Mouse (Mus musculus) MEL (cell line): ENCODE results near the gene Cwc27.

Source experiments
- CTCF ChIP-seq, 3 experiments: IDR thresholded peaks in 2 of 3; conservative IDR thresholded peaks in 1 of 3; 2 replicates each; pipeline ENCODE4 v1.5.1; 2011 to 2012; ENCODE audit warnings: low read length in 3 of 3, low read depth in 2 of 3, mild to moderate bottlenecking in 2 of 3, improper control_type of control experiment in 1 of 3, inconsistent platforms in 1 of 3, mixed read lengths in 1 of 3, moderate library complexity in 1 of 3; ENCODE audit not compliant: control insufficient read depth in 1 of 3, insufficient read depth in 1 of 3, poor library complexity in 1 of 3, severe bottlenecking in 1 of 3
- EP300 ChIP-seq, 2 experiments: IDR thresholded peaks; 2 replicates each; pipeline ENCODE4 v1.6.1; 2011; ENCODE audit warnings: improper control_type of control experiment in 2 of 2, low read length in 2 of 2, low read depth in 1 of 2, mild to moderate bottlenecking in 1 of 2
- ETS1 ChIP-seq: IDR thresholded peaks from 2 replicates; pipeline ENCODE4 v1.6.1; 2012; ENCODE audit warnings: low read depth, mild to moderate bottlenecking, inconsistent platforms, low read length, improper control_type of control experiment, moderate library complexity
- GATA1 ChIP-seq: IDR thresholded peaks from 2 replicates; pipeline ENCODE4 v1.6.1; 2011; ENCODE audit warnings: low read depth, low read length, improper control_type of control experiment
- MEF2A ChIP-seq: IDR thresholded peaks from 2 replicates; pipeline ENCODE4 v1.6.1; 2014; ENCODE audit warnings: low read depth, mild to moderate bottlenecking, inconsistent platforms, low read length, improper control_type of control experiment; ENCODE audit not compliant: poor library complexity, insufficient replicate concordance, severe bottlenecking; ENCODE audit errors: extremely low read depth
- MXI1 ChIP-seq: IDR thresholded peaks from 2 replicates; pipeline ENCODE4 v1.6.1; 2011; ENCODE audit warnings: mild to moderate bottlenecking, low read depth, low read length, improper control_type of control experiment
- NELFE ChIP-seq: IDR thresholded peaks from 2 replicates; pipeline ENCODE4 v1.6.1; 2011; ENCODE audit warnings: low read depth, low read length, improper control_type of control experiment
- NRF1 ChIP-seq: IDR thresholded peaks from 2 replicates; pipeline ENCODE4 v1.6.1; 2014; ENCODE audit warnings: low read depth, mild to moderate bottlenecking, inconsistent platforms, low read length, improper control_type of control experiment, moderate library complexity; ENCODE audit not compliant: poor library complexity, insufficient read depth, severe bottlenecking
- POLR2A ChIP-seq, 2 experiments: IDR thresholded peaks; 2 replicates each; pipeline ENCODE4 v1.6.1; 2011 to 2012; ENCODE audit warnings: low read length in 2 of 2, mild to moderate bottlenecking in 2 of 2, control low read depth in 1 of 2, improper control_type of control experiment in 1 of 2, low read depth in 1 of 2, moderate library complexity in 1 of 2; ENCODE audit not compliant: control insufficient read depth in 1 of 2, insufficient read depth in 1 of 2, poor library complexity in 1 of 2
- POLR2AphosphoS2 ChIP-seq: IDR thresholded peaks from 2 replicates; pipeline ENCODE4 v1.6.1; 2011; ENCODE audit warnings: low read length, improper control_type of control experiment
- SIN3A ChIP-seq: IDR thresholded peaks from 2 replicates; pipeline ENCODE4 v1.6.1; 2012; ENCODE audit warnings: low read length, improper control_type of control experiment, inconsistent platforms
- TAL1 ChIP-seq: IDR thresholded peaks from 2 replicates; pipeline ENCODE4 v1.6.1; 2012; ENCODE audit warnings: mild to moderate bottlenecking, inconsistent platforms, low read length, moderate library complexity, mixed read lengths
- USF1 ChIP-seq: IDR thresholded peaks from 2 replicates; pipeline ENCODE4 v1.6.1; 2014; ENCODE audit warnings: low read depth, mild to moderate bottlenecking, inconsistent platforms, low read length, improper control_type of control experiment, moderate library complexity

DNA sequence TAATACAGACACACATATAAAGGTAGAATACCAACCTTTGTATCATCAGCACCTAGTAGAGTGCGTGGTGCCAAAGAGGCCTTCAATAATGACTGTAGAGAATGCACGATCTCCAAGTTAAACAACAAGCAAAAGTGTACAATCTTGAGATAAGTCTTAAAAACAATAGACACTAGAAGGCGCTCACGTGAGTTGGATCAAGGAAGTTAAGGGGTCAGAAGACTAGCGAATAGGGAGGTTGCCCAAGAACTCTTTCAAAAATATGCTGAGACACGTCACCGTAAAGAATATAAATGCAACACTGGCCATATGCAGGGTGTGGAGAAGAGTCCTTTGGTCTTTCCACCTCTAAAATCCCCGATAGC lies 690 bp downstream of the Cwc27 start:
- no peak for TF ChIP-seq MXI1
- TF ChIP-seq USF1 = peak; percentile 63
- TF ChIP-seq TAL1 = no peak
- TF ChIP-seq POLR2A (IDR thresholded peaks at IDR 0.05; ENCODE audit: control insufficient read depth in 1 of 2, insufficient read depth in 1 of 2, low read depth in 1 of 2, low read length in 2 of 2, poor library complexity in 1 of 2) = no peak
- TF ChIP-seq CTCF (IDR thresholded peaks at IDR 0.05 in 2 of 3, conservative IDR thresholded peaks at IDR 0.05 in 1 of 3; ENCODE audit: control insufficient read depth in 1 of 3, insufficient read depth in 1 of 3, low read depth in 2 of 3, low read length in 3 of 3, poor library complexity in 1 of 3, severe bottlenecking in 1 of 3) = peak in 1 of 3 experiments; percentile 40; a peak in 2 of 6 replicates
- TF ChIP-seq NRF1 = no peak
- no peak for TF ChIP-seq ETS1
- no peak for TF ChIP-seq EP300 (IDR thresholded peaks at IDR 0.05; ENCODE audit: low read depth in 1 of 2, low read length in 2 of 2)
- TF ChIP-seq GATA1 = no peak
- no peak for TF ChIP-seq NELFE
- TF ChIP-seq POLR2AphosphoS2 = no peak
- TF ChIP-seq SIN3A = no peak; the same call in 1 of the 2 replicates
- TF ChIP-seq MEF2A = no peak
